Mouse (Mus musculus): Measurements from ENCODE around the gene Slc5a6.

GRCm38 (mm10) chr5:31000993-31001392, 47.7 kb downstream of the Slc5a6 start:
- TF ChIP-seq GATA1 (IDR thresholded peaks at IDR 0.05; ENCODE audit: low read length) = no peak
- TF ChIP-seq TAL1 (IDR thresholded peaks at IDR 0.05; ENCODE audit: low read length) = no peak
